Mouse (Mus musculus): ENCODE measurements at regions not wholly inside any gene's neighbourhood (a gene's known extent, or its start where the extent isn't known, plus 50 kb on each side); places are given as distances from the start of the nearest gene placed in this dataset.

GRCm38 (mm10) chr12:25869846-25870245 lies 545.2 kb downstream of the Rnf144a start:
- TF ChIP-seq CTCF (IDR thresholded peaks at IDR 0.05; ENCODE audit: control insufficient read depth, insufficient read depth, insufficient read length) (no peak), MAX (IDR thresholded peaks at IDR 0.05) (no peak)
